Mouse (Mus musculus): ENCODE measurements around the gene Taok1.
"Not testable (repeated sequence)": the region's sequence is repeated elsewhere in the genome, so short reads cannot be mapped to it uniquely, and the experiment has no call there.

Taok1 gene

GRCm38 (mm10) chr11:77585201-77585600 lies 22.4 kb downstream of the Taok1 start:
- DNase-seq (ENCODE audit: low spot score in 2 of 2): no peak

GRCm38 (mm10) chr11:77545261-77545660 lies 62.4 kb downstream of the Taok1 start:
- no peak for DNase-seq (ENCODE audit: low spot score in 2 of 2)

GRCm38 (mm10) chr11:77532202-77532846 lies 75.3 kb downstream of the Taok1 start:
- DNase-seq (ENCODE audit: low spot score in 2 of 2): no peak

- DNase-seq (ENCODE audit: low spot score in 2 of 2): no peak
These were observed 76.8 kb downstream of the Taok1 start for GRCm38 (mm10) chr11:77530862-77531261.

GRCm38 (mm10) chr11:77529644-77530043 lies 78.0 kb downstream of the Taok1 start:
- no peak for DNase-seq (ENCODE audit: low spot score in 2 of 2)

GRCm38 (mm10) chr11:77528420-77528819 lies 79.2 kb downstream of the Taok1 start:
- DNase-seq (ENCODE audit: low spot score in 2 of 2): not testable (repeated sequence)

GRCm38 (mm10) chr11:77525804-77526486 lies 81.7 kb downstream of the Taok1 start:
- no peak for DNase-seq (ENCODE audit: low spot score in 2 of 2)

- peak in 1 of 2 experiments; percentile 61 for DNase-seq (ENCODE audit: low spot score in 2 of 2)
These were observed 86.8 kb downstream of the Taok1 start for GRCm38 (mm10) chr11:77520601-77521529.

GRCm38 (mm10) chr11:77519043-77519442 lies 88.6 kb downstream of the Taok1 start, which contains the start of gene Gm10392:
Gene Gm10392, minus strand, starts transcription at chr11:77519198.
- DNase-seq (ENCODE audit: low spot score in 2 of 2): no peak

- DNase-seq (ENCODE audit: low spot score in 2 of 2): no peak
These were observed 89.4 kb downstream of the Taok1 start for GRCm38 (mm10) chr11:77518051-77518798.

GRCm38 (mm10) chr11:77516553-77517425 lies 90.8 kb downstream of the Taok1 start:
- DNase-seq (ENCODE audit: low spot score in 2 of 2): no peak

GRCm38 (mm10) chr11:77515637-77516552 lies 91.7 kb downstream of the Taok1 start, which contains the start of gene Trp53i13:
Gene Trp53i13, minus strand, starts transcription at chr11:77515980.
- DNase-seq (ENCODE audit: low spot score in 2 of 2): no peak

- DNase-seq (ENCODE audit: low spot score in 2 of 2): peak; percentile 80 to 84
These were observed 92.6 kb downstream of the Taok1 start, which contains the start of gene Abhd15 for GRCm38 (mm10) chr11:77514832-77515636. Gene Abhd15, plus strand, starts transcription at chr11:77515121.

GRCm38 (mm10) chr11:77514281-77514831 lies 93.3 kb downstream of the Taok1 start:
- peak in 1 of 2 experiments; percentile 26 for DNase-seq (ENCODE audit: low spot score in 2 of 2)

GRCm38 (mm10) chr11:77513811-77514170 lies 93.8 kb downstream of the Taok1 start:
- DNase-seq (ENCODE audit: low spot score in 2 of 2): peak in 1 of 2 experiments; percentile 27

GRCm38 (mm10) chr11:77512891-77513810 lies 94.5 kb downstream of the Taok1 start:
- DNase-seq (ENCODE audit: low spot score in 2 of 2): peak; percentile 83 to 85

- DNase-seq (ENCODE audit: low spot score in 2 of 2): peak in 1 of 2 experiments; percentile 11
These were observed 96.3 kb downstream of the Taok1 start for GRCm38 (mm10) chr11:77511336-77511735.

Measured in right cerebral cortex, postnatal 10 days (tissue).